Mouse (Mus musculus) limb, embryonic 14.5 days (tissue): ENCODE measurements around the gene Txnrd1. TPM values are rescaled to one million over a fixed set of nuclear protein-coding genes. Genes with fewer than 3 reads are reported as not detected.

Source experiments
- ATAC-seq: fragments of 200-750 bp; cut with Nextera tagmentation; 2 replicates; pipeline ENCODE4 v1.8.0; 2017; ENCODE audit warnings: low read depth, moderate number of reproducible peaks, moderate TSS enrichment; ENCODE audit not compliant: low FRiP score
- DNase-seq: peaks from one replicate; pipeline ENCODE4 v3.0.0-alpha.2; 2015; ENCODE audit warnings: low spot score
- H3K27ac ChIP-seq: fragments of 300-500 bp; sonication (generic); replicated peaks from 2 replicates; pipeline ENCODE4 v1.5.1; 2014; ENCODE audit warnings: low read depth, mild to moderate bottlenecking, low read length, moderate library complexity, mixed read lengths
- H3K27me3 ChIP-seq: fragments of 300-500 bp; sonication (generic); 2 replicates; pipeline ENCODE4 v1.6.1; 2014; ENCODE audit warnings: low read length, mixed read lengths; ENCODE audit not compliant: control insufficient read depth, insufficient read depth
- H3K36me3 ChIP-seq: fragments of 300-500 bp; sonication (generic); 2 replicates; pipeline ENCODE4 v1.6.1; 2014; ENCODE audit warnings: mild to moderate bottlenecking, low read length, moderate library complexity, mixed read lengths; ENCODE audit not compliant: control insufficient read depth, insufficient read depth
- H3K4me1 ChIP-seq: fragments of 300-500 bp; sonication (generic); 2 replicates; pipeline ENCODE4 v1.6.1; 2014; ENCODE audit warnings: antibody characterized with exemption, low read length, mixed read lengths; ENCODE audit not compliant: control insufficient read depth, insufficient read depth
- H3K4me2 ChIP-seq: fragments of 300-500 bp; sonication (generic); replicated peaks from 2 replicates; pipeline ENCODE4 v1.6.1; 2014; ENCODE audit warnings: low read depth, mild to moderate bottlenecking, low read length, moderate library complexity; ENCODE audit not compliant: severe bottlenecking
- H3K4me3 ChIP-seq: fragments of 300-500 bp; sonication (generic); replicated peaks from 2 replicates; pipeline ENCODE4 v1.5.1; 2014; ENCODE audit warnings: low read length
- H3K9ac ChIP-seq: fragments of 300-500 bp; sonication (generic); 2 replicates; pipeline ENCODE4 v1.6.1; 2014; ENCODE audit warnings: mild to moderate bottlenecking, low read depth, low read length, moderate library complexity; ENCODE audit not compliant: severe bottlenecking
- H3K9me3 ChIP-seq: fragments of 300-500 bp; sonication (generic); 2 replicates; pipeline ENCODE4 v1.6.1; 2016; ENCODE audit warnings: low read length; ENCODE audit not compliant: control insufficient read depth
- POLR2A ChIP-seq: fragments of 200-500 bp; IDR thresholded peaks from 2 replicates; pipeline ENCODE4 v1.8.0; 2012; ENCODE audit warnings: inconsistent platforms, mild to moderate bottlenecking, moderate library complexity, borderline replicate concordance; ENCODE audit not compliant: insufficient read depth, insufficient read length; ENCODE audit errors: extremely low read depth
- WGBS: fragments of 180-500 bp; shearing (Covaris S2); extraction: QIAGEN DNeasy Blood & Tissue Kit; methylation state at CpG from one replicate; pipeline ENCODE4 v1.1.7; 2014; 5-methylcytosine and 5-hydroxymethylcytosine counted together
- polyA plus RNA-seq, 2 experiments: library from polyadenylated mRNA; depleted of rRNA in 1 of 2; stranded (reverse) in 1 of 2; unstranded in 1 of 2; fragments of >200 nt; fragmentation: Nextera tagmentation in 1 of 2; extraction: Ambion mirVana in 1 of 2; gene quantifications; 2 replicates each; pipeline versions ENCODE4 v1.2.1 to v1.2.3; 2012 to 2014

Txnrd1 gene
- polyA plus RNA-seq, 2 experiments, result 67.7 to 87.9 TPM

DNA sequence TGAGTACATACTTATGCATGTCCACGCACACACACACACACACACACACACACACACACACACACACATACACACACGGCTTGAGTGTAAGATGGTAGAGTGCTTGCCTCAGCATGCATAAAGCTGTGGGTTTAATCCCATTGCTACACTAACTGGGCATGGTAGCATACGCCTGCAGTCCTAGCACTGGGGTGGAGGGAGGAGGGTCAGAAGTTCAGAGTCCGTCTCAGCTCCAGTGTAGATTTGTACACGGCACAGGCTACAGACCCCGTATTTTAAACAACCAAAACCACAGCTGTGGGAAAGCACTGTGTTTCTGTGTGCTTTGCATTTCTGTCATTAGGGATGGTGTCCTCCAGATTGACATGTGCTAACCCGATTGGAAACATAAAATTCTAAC, 57.7 kb downstream of the Txnrd1 start:
- TF ChIP-seq POLR2A, result no peak
- DNase-seq (no peak), ATAC-seq (no peak)
- no peak overlapping the region for H3K9ac ChIP-seq
- H3K27ac ChIP-seq, result no peak overlapping the region
- peaks cover 77% of the 10 kb centered on the region for H3K36me3 ChIP-seq
- no peak overlapping the region for H3K4me3 ChIP-seq
- H3K9me3 ChIP-seq, result no peaks in the 10 kb centered on the region
- WGBS, result 76% methylated on average over 7 of the region's 7 CpGs
- no peaks in the 10 kb centered on the region for H3K27me3 ChIP-seq
- no peaks in the 10 kb centered on the region for H3K4me1 ChIP-seq
- H3K4me2 ChIP-seq, result no peak overlapping the region

DNA sequence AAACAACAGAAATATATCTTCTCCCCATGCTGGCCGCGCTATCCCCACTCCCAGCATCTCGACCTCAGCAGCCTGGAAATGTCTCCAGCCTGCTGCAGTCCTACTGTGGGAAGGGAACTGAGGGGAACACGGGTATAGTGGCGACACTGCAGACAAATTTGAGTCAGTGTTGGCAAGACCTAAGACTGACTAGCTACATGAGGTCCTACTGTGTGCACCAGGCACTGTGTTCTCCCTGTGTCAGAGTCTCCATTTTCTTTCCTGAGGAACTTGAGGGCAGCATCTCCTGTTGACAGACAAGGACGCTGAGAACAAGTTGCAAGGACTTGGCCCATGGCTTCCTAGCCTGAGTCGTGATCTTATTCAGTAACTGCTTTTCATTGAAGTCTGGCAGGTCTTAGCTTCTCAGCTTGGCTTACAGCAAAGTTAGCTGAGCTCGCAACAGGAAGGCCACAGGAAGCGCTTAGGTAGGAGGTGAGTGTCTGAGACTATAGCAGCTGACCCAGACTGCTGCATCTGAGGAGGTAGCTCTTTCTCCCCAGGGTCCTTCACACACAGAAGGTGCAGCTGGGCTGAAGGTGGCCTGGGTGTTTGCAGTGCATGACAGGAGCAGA, 58.8 kb downstream of the Txnrd1 start:
- 90% methylated on average over 9 of the region's 9 CpGs for WGBS
- Histone ChIP-seq H3K9ac (no peak overlapping the region), H3K4me3 (no peak overlapping the region), H3K4me2 (no peak overlapping the region), H3K4me1 (no peaks in the 10 kb centered on the region), H3K9me3 (no peaks in the 10 kb centered on the region), H3K36me3 (peaks cover 77% of the 10 kb centered on the region), H3K27ac (no peak overlapping the region), H3K27me3 (no peaks in the 10 kb centered on the region)
- DNase-seq, result no peak
- TF ChIP-seq POLR2A, result no peak
- no peak for ATAC-seq

DNA sequence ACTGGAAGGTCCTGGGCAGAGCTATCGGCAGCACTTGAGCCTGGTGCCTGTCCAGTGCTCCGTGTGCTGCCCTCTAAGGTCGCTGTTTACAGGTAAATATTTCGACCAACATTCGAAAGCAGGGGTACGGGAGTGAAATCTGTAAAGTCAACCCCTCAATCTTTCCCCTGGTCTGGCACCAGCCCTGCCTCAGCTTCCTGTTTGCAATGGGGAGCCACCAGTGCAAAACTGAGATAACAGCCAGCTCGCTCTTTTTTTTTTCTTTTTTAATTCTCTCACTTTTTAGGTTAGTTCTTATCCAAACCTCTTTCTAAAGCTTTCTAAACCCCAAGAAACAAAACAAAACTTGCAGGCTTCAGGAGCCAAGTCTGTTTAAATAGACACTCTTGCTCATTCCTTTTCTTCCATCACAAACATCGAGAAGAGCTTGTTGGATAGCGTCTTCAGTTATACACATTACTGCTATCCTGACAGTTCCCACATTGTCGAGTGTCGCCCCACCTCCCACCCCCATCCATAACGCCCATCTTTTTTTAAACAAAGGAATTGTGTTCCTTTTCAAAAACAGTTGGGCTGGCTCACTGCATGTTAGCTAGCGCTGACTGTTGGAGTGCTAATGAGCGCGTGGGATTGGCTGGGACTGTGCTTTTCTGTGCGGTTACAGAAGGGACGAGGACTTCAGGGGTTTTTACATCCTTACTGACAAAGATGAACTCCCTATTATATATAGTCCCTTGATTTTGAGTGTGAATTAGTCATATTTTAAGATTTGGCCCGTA, 60.3 kb downstream of the Txnrd1 start:
- Histone ChIP-seq H3K36me3 (peaks cover 74% of the 10 kb centered on the region), H3K9ac (no peak overlapping the region), H3K27ac (no peak overlapping the region), H3K4me2 (no peak overlapping the region), H3K27me3 (no peaks in the 10 kb centered on the region), H3K4me3 (no peak overlapping the region), H3K9me3 (no peaks in the 10 kb centered on the region), H3K4me1 (no peaks in the 10 kb centered on the region)
- 92% methylated on average over 18 of the region's 18 CpGs for WGBS
- ATAC-seq (no peak), DNase-seq (no peak)
- no peak for TF ChIP-seq POLR2A

DNA sequence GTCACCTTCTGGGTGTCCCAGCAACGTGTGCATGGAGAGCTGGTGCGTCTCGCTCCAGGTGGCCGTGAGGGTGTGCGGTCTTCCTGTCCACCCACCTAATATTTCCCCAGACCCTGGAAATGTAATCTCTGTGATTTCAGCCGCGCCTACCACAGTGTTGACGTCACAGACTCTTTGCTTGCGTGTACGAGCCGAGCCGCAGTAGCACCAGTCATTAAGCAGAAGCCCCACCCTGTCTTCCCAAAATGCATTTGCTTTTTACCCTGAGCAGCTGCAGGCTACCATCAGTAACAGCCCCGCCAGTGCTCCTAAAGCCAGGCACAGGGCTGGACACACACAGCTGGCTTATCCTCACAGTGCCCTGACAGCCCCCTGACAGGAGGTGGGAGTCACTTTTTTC, 64.2 kb downstream of the Txnrd1 start:
- Histone ChIP-seq H3K4me3 (no peak overlapping the region), H3K9me3 (no peaks in the 10 kb centered on the region), H3K27ac (no peak overlapping the region), H3K27me3 (no peaks in the 10 kb centered on the region), H3K9ac (no peak overlapping the region), H3K4me2 (no peak overlapping the region), H3K4me1 (peaks cover 4% of the 10 kb centered on the region; the same call in 1 of the 2 replicates), H3K36me3 (peaks cover 41% of the 10 kb centered on the region)
- DNase-seq (no peak), ATAC-seq (no peak)
- no peak for TF ChIP-seq POLR2A
- 88% methylated on average over 13 of the region's 13 CpGs for WGBS

DNA sequence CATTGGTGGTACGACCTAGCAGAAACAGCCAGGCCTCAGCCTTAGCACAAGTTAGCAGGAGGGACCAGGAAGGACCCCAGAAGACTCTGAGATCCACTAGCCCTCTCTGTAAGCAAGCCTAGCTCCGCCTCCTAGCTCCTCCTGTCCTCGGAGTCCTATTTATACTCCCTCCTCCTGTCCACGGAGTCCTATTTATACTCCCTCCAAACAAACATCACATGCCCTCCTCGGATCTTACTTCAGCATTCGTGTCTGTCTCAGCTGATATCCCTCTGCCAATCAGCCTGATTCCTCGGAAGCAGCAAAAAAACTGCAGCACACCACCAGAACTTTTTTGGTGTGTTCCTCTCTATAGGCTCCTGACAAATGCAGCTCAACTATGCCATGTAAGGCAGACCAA, 65.1 kb downstream of the Txnrd1 start:
- WGBS, result 65% methylated on average over 7 of the region's 7 CpGs
- H3K9ac ChIP-seq, result no peak overlapping the region
- H3K9me3 ChIP-seq, result no peaks in the 10 kb centered on the region
- no peak overlapping the region for H3K4me3 ChIP-seq
- no peak for DNase-seq
- no peaks in the 10 kb centered on the region for H3K27me3 ChIP-seq
- peaks cover 4% of the 10 kb centered on the region; the same call in 1 of the 2 replicates for H3K4me1 ChIP-seq
- no peak overlapping the region for H3K27ac ChIP-seq
- ATAC-seq, result no peak
- H3K36me3 ChIP-seq, result peaks cover 33% of the 10 kb centered on the region
- TF ChIP-seq POLR2A, result no peak
- H3K4me2 ChIP-seq, result no peak overlapping the region
